Mouse (Mus musculus): ENCODE data around the gene Zfp697. TPM values are rescaled to one million over a fixed set of nuclear protein-coding genes. Genes with fewer than 3 reads are reported as not detected.
A peak's percentile ranks its signal among the peaks of the same experiment; 100 is the strongest.

Gene Zfp697
- polyA plus RNA-seq, 1 experiment from 2014 or later, result 9.2 TPM

- WGBS, result 74% methylated on average over 4 of the region's 4 CpGs
- TF ChIP-seq CTCF (IDR thresholded peaks at IDR 0.05) (no peak), EP300 (IDR thresholded peaks at IDR 0.05) (no peak)
- Histone ChIP-seq H3K27ac (ENCODE audit: low read length) (no peak overlapping the region), H3K27me3 (replicated peaks; ENCODE audit: insufficient read depth, low read length) (no peaks in the 10 kb centered on the region), H3K4me1 (ENCODE audit: insufficient read depth, low read depth, low read length) (no peaks in the 10 kb centered on the region), H3K4me3 (ENCODE audit: low read depth, low read length) (no peak overlapping the region), H3K9ac (replicated peaks; ENCODE audit: low read depth) (no peak overlapping the region), H3K9me3 (ENCODE audit: low read length) (no peaks in the 10 kb centered on the region), H3K36me3 (ENCODE audit: insufficient read depth, low read length) (no peaks in the 10 kb centered on the region), H3K4me2 (replicated peaks; ENCODE audit: low read depth, low read length) (no peak overlapping the region)
- DNase-seq (ENCODE audit: low spot score) (no peak), ATAC-seq (no peak)
Observed at GRCm38 (mm10) chr3:98366823-98367222, 15.4 kb upstream of the Zfp697 start.

GRCm38 (mm10) chr3:98368283-98368682 lies 14.0 kb upstream of the Zfp697 start:
- Histone ChIP-seq H3K9me3 (ENCODE audit: low read length) (no peaks in the 10 kb centered on the region), H3K4me3 (ENCODE audit: low read depth, low read length) (no peak overlapping the region), H3K36me3 (ENCODE audit: insufficient read depth, low read length) (no peaks in the 10 kb centered on the region), H3K4me1 (ENCODE audit: insufficient read depth, low read depth, low read length) (no peaks in the 10 kb centered on the region), H3K9ac (replicated peaks; ENCODE audit: low read depth) (no peak overlapping the region), H3K27ac (ENCODE audit: low read length) (no peak overlapping the region), H3K27me3 (replicated peaks; ENCODE audit: insufficient read depth, low read length) (no peaks in the 10 kb centered on the region), H3K4me2 (replicated peaks; ENCODE audit: low read depth, low read length) (no peak overlapping the region)
- DNase-seq (ENCODE audit: low spot score), result no peak
- TF ChIP-seq CTCF (IDR thresholded peaks at IDR 0.05) (no peak), EP300 (IDR thresholded peaks at IDR 0.05) (no peak)
- WGBS, result 55% methylated on average over 4 of the region's 4 CpGs
- no peak for ATAC-seq

- peaks cover under 1% of the 10 kb centered on the region; the same call in 1 of the 2 replicates for H3K4me1 ChIP-seq (ENCODE audit: insufficient read depth, low read depth, low read length)
- ATAC-seq (no peak), DNase-seq (ENCODE audit: low spot score) (no peak)
- H3K4me3 ChIP-seq (ENCODE audit: low read depth, low read length), result no peak overlapping the region
- TF ChIP-seq EP300 (IDR thresholded peaks at IDR 0.05) (no peak), CTCF (IDR thresholded peaks at IDR 0.05) (no peak)
- no peak overlapping the region for H3K9ac ChIP-seq (replicated peaks; ENCODE audit: low read depth)
- no peak overlapping the region for H3K4me2 ChIP-seq (replicated peaks; ENCODE audit: low read depth, low read length)
- H3K27ac ChIP-seq (ENCODE audit: low read length), result no peak overlapping the region
- no peaks in the 10 kb centered on the region for H3K36me3 ChIP-seq (ENCODE audit: insufficient read depth, low read length)
- H3K27me3 ChIP-seq (replicated peaks; ENCODE audit: insufficient read depth, low read length), result no peaks in the 10 kb centered on the region
- WGBS, result 100% methylated on average over 2 of the region's 2 CpGs
- no peaks in the 10 kb centered on the region for H3K9me3 ChIP-seq (ENCODE audit: low read length)
Observed at GRCm38 (mm10) chr3:98368776-98369175, 13.5 kb upstream of the Zfp697 start.

- H3K27me3 ChIP-seq (replicated peaks; ENCODE audit: insufficient read depth, low read length), result no peaks in the 10 kb centered on the region
- H3K9ac ChIP-seq (replicated peaks; ENCODE audit: low read depth), result no peak overlapping the region
- H3K9me3 ChIP-seq (ENCODE audit: low read length), result no peaks in the 10 kb centered on the region
- TF ChIP-seq CTCF (IDR thresholded peaks at IDR 0.05) (no peak), EP300 (IDR thresholded peaks at IDR 0.05) (peak; percentile 94)
- peak overlapping the region; percentile 64 for H3K27ac ChIP-seq (ENCODE audit: low read length)
- H3K36me3 ChIP-seq (ENCODE audit: insufficient read depth, low read length), result no peaks in the 10 kb centered on the region
- H3K4me1 ChIP-seq (ENCODE audit: insufficient read depth, low read depth, low read length), result peaks cover 11% of the 10 kb centered on the region; the same call in 1 of the 2 replicates
- no peak overlapping the region for H3K4me3 ChIP-seq (ENCODE audit: low read depth, low read length)
- no peak overlapping the region for H3K4me2 ChIP-seq (replicated peaks; ENCODE audit: low read depth, low read length)
- DNase-seq (ENCODE audit: low spot score), result peak; percentile 69
- WGBS, result 28% methylated on average over 3 of the region's 3 CpGs
- ATAC-seq, result peak; percentile 77
Observed at GRCm38 (mm10) chr3:98374062-98374719, 8.1 kb upstream of the Zfp697 start.

- WGBS, result 60% methylated on average over 5 of the region's 5 CpGs
- H3K27ac ChIP-seq (ENCODE audit: low read length), result peak overlapping the region; percentile 64
- no peaks in the 10 kb centered on the region for H3K27me3 ChIP-seq (replicated peaks; ENCODE audit: insufficient read depth, low read length)
- no peaks in the 10 kb centered on the region for H3K9me3 ChIP-seq (ENCODE audit: low read length)
- no peak overlapping the region for H3K9ac ChIP-seq (replicated peaks; ENCODE audit: low read depth)
- H3K4me3 ChIP-seq (ENCODE audit: low read depth, low read length), result no peak overlapping the region
- H3K4me2 ChIP-seq (replicated peaks; ENCODE audit: low read depth, low read length), result no peak overlapping the region
- H3K36me3 ChIP-seq (ENCODE audit: insufficient read depth, low read length), result no peaks in the 10 kb centered on the region
- H3K4me1 ChIP-seq (ENCODE audit: insufficient read depth, low read depth, low read length), result peaks cover 11% of the 10 kb centered on the region; the same call in 1 of the 2 replicates
- DNase-seq (ENCODE audit: low spot score) (peak; percentile 72), ATAC-seq (peak; percentile 82)
- TF ChIP-seq CTCF (IDR thresholded peaks at IDR 0.05) (no peak), EP300 (IDR thresholded peaks at IDR 0.05) (no peak)
Observed at GRCm38 (mm10) chr3:98374980-98375379, 7.3 kb upstream of the Zfp697 start.

- H3K4me2 ChIP-seq (replicated peaks; ENCODE audit: low read depth, low read length), result no peak overlapping the region
- ATAC-seq, result no peak
Observed at GRCm38 (mm10) chr3:98378267-98378666, 4.0 kb upstream of the Zfp697 start.

More at GRCm38 (mm10) chr3:98378267-98378666, 4.0 kb upstream of the Zfp697 start:
- Histone ChIP-seq H3K27me3 (replicated peaks; ENCODE audit: insufficient read depth, low read length) (no peaks in the 10 kb centered on the region), H3K4me3 (ENCODE audit: low read depth, low read length) (no peak overlapping the region), H3K9me3 (ENCODE audit: low read length) (no peaks in the 10 kb centered on the region), H3K36me3 (ENCODE audit: insufficient read depth, low read length) (no peaks in the 10 kb centered on the region), H3K4me1 (ENCODE audit: insufficient read depth, low read depth, low read length) (peaks cover 16% of the 10 kb centered on the region; the same call in 1 of the 2 replicates), H3K27ac (ENCODE audit: low read length) (no peak overlapping the region), H3K9ac (replicated peaks; ENCODE audit: low read depth) (no peak overlapping the region)
- DNase-seq (ENCODE audit: low spot score), result no peak
- TF ChIP-seq EP300 (IDR thresholded peaks at IDR 0.05) (no peak), CTCF (IDR thresholded peaks at IDR 0.05) (no peak)
- WGBS, result 83% methylated on average over 4 of the region's 4 CpGs
